ENCODE assay signal across 21 mouse cellular contexts in genomic region chr17:86826376-86826775, GRCm38 (mm10).
DNase-seq lines count a peak whose midpoint lies in the region; ATAC-seq lines count a peak whose summit lies in the region.
"Had no signal": no experiment of that assay in that cellular context is flagged by ENCODE, and none has a peak within 500 bp of the region (broad histone marks: within the 10 kb centered on the region; RNA-seq: fewer than 3 reads in every experiment).

No protein-coding gene starts in this region.

- H3K4me1 ChIP-seq in intestine, embryonic 14.5 days (replicated peaks; ENCODE audit: control insufficient read depth, insufficient read depth, low read length) = no peaks in the 10 kb centered on the region
- no peaks in the 10 kb centered on the region for H3K4me1 ChIP-seq in intestine, embryonic 15.5 days (replicated peaks)
- peaks cover 10% of the 10 kb centered on the region; the same call in 1 of the 2 replicates for H3K4me1 ChIP-seq in limb, embryonic 10.5 days
- no peaks in the 10 kb centered on the region for H3K4me1 ChIP-seq in hindbrain, embryonic 12.5 days
- H3K4me1 ChIP-seq: embryonic facial prominence, embryonic 13.5 days; heart, embryonic 15.5 days; hindbrain, embryonic 10.5 days; hindbrain, embryonic 15.5 days had no signal

- no peak overlapping the region for H3K4me2 ChIP-seq in intestine, embryonic 14.5 days (ENCODE audit: low read length)
- H3K4me2 ChIP-seq in intestine, embryonic 15.5 days (replicated peaks) = no peak overlapping the region
- H3K4me2 ChIP-seq in hindbrain, embryonic 12.5 days (replicated peaks) = no peak overlapping the region
- H3K4me2 ChIP-seq: embryonic facial prominence, embryonic 13.5 days; heart, embryonic 15.5 days; hindbrain, embryonic 15.5 days had no signal

- no peaks in the 10 kb centered on the region for H3K27me3 ChIP-seq in intestine, embryonic 14.5 days (replicated peaks; ENCODE audit: control insufficient read depth, insufficient read depth, low read length)
- no peaks in the 10 kb centered on the region for H3K27me3 ChIP-seq in intestine, embryonic 15.5 days (replicated peaks)
- no peaks in the 10 kb centered on the region for H3K27me3 ChIP-seq in limb, embryonic 10.5 days (ENCODE audit: low read depth, poor library complexity, severe bottlenecking)
- no peaks in the 10 kb centered on the region for H3K27me3 ChIP-seq in hindbrain, embryonic 12.5 days
- H3K27me3 ChIP-seq: heart, embryonic 15.5 days; hindbrain, embryonic 15.5 days had no signal

- no peaks in the 10 kb centered on the region for H3K9me3 ChIP-seq in intestine, embryonic 14.5 days (ENCODE audit: control insufficient read depth, low read length)
- H3K9me3 ChIP-seq in intestine, embryonic 15.5 days = no peaks in the 10 kb centered on the region
- no peaks in the 10 kb centered on the region for H3K9me3 ChIP-seq in limb, embryonic 10.5 days (replicated peaks)
- no peaks in the 10 kb centered on the region for H3K9me3 ChIP-seq in hindbrain, embryonic 12.5 days (replicated peaks)
- H3K9me3 ChIP-seq: embryonic facial prominence, embryonic 13.5 days; heart, embryonic 15.5 days; hindbrain, embryonic 10.5 days; hindbrain, embryonic 15.5 days had no signal

- no peak overlapping the region for H3K9ac ChIP-seq in intestine, embryonic 14.5 days (ENCODE audit: low read length)
- H3K9ac ChIP-seq in intestine, embryonic 15.5 days = no peak overlapping the region
- H3K9ac ChIP-seq in hindbrain, embryonic 12.5 days = no peak overlapping the region
- H3K9ac ChIP-seq: embryonic facial prominence, embryonic 13.5 days; heart, embryonic 15.5 days; hindbrain, embryonic 15.5 days had no signal

- no peak overlapping the region for H3K27ac ChIP-seq in intestine, embryonic 14.5 days (ENCODE audit: low read depth)
- H3K27ac ChIP-seq in intestine, embryonic 15.5 days = no peak overlapping the region
- no peak overlapping the region for H3K27ac ChIP-seq in limb, embryonic 10.5 days
- no peak overlapping the region for H3K27ac ChIP-seq in hindbrain, embryonic 12.5 days
- H3K27ac ChIP-seq: embryonic facial prominence, embryonic 13.5 days; gastrocnemius, adult 2 months; heart, adult 2 months; heart, embryonic 15.5 days; hindbrain, embryonic 10.5 days; hindbrain, embryonic 15.5 days had no signal

- H3K4me3 ChIP-seq in intestine, embryonic 14.5 days (ENCODE audit: low read depth, low read length) = no peak overlapping the region
- no peak overlapping the region for H3K4me3 ChIP-seq in intestine, embryonic 15.5 days (replicated peaks)
- no peak overlapping the region for H3K4me3 ChIP-seq in limb, embryonic 10.5 days
- H3K4me3 ChIP-seq in hindbrain, embryonic 12.5 days = no peak overlapping the region
- H3K4me3 ChIP-seq: embryonic facial prominence, embryonic 13.5 days; gastrocnemius, adult 2 months; heart, adult 2 months; heart, embryonic 15.5 days; hindbrain, embryonic 10.5 days; hindbrain, embryonic 15.5 days had no signal

- no peak for ATAC-seq in intestine, embryonic 14.5 days (replicated peaks; ENCODE audit: low FRiP score, low TSS enrichment, low read depth)
- ATAC-seq in intestine, embryonic 15.5 days = no peak
- no peak for ATAC-seq in hindbrain, embryonic 12.5 days (ENCODE audit: low FRiP score)
- ATAC-seq: activated CD4-positive, CD25-positive, alpha-beta regulatory T cell, adult 4 months; forebrain, embryonic 14.5 days had no signal

- H3K36me3 ChIP-seq in intestine, embryonic 14.5 days (ENCODE audit: control insufficient read depth, insufficient read depth, low read length) = no peaks in the 10 kb centered on the region
- no peaks in the 10 kb centered on the region for H3K36me3 ChIP-seq in intestine, embryonic 15.5 days
- no peaks in the 10 kb centered on the region for H3K36me3 ChIP-seq in limb, embryonic 10.5 days
- no peaks in the 10 kb centered on the region for H3K36me3 ChIP-seq in hindbrain, embryonic 12.5 days
- H3K36me3 ChIP-seq: embryonic facial prominence, embryonic 13.5 days; heart, embryonic 15.5 days; hindbrain, embryonic 10.5 days; hindbrain, embryonic 15.5 days had no signal

- 92% methylated on average over 17 of the region's 17 CpGs for WGBS in intestine, embryonic 14.5 days
- WGBS in intestine, embryonic 15.5 days = 94% methylated on average over 17 of the region's 17 CpGs
- WGBS in limb, embryonic 10.5 days = 88% methylated on average over 17 of the region's 17 CpGs
- WGBS in hindbrain, embryonic 12.5 days = 88% methylated on average over 17 of the region's 17 CpGs

- DNase-seq in gastrocnemius, postnatal 10 days = peak; percentile 3
- DNase-seq in gastrocnemius, postnatal 4 days (ENCODE audit: low spot score in 2 of 2) = no peak
- DNase-seq in intestine, embryonic 14.5 days (ENCODE audit: low spot score) = peak; percentile 37
- DNase-seq in testis, postnatal 10 days (ENCODE audit: low spot score) = peak; percentile 41
- no peak for DNase-seq in testis, postnatal 14 days (ENCODE audit: low spot score)
- DNase-seq in limb, embryonic 10.5 days (ENCODE audit: low spot score) = peak; percentile 23
- DNase-seq: adrenal gland, postnatal 14 days; cerebellum, adult 11-12 months; cerebellum, adult 9-10 months; cerebellum, postnatal 25 days; gastrocnemius, adult 2 months; gastrocnemius, postnatal 36 days had no signal

Comparison
In these comparisons a context has a peak if more than half of its experiments do, and no peak if none do; other contexts are left out.
1. DNase-seq: peak in gastrocnemius, postnatal 10 days (single experiment), intestine, embryonic 14.5 days (single experiment), testis, postnatal 10 days (single experiment) and limb, embryonic 10.5 days (single experiment); none in gastrocnemius, postnatal 4 days (0 of 2) and testis, postnatal 14 days (single experiment).